Mouse (Mus musculus) E14TG2a.4 (cell line): Measurements from ENCODE around the gene Ssr3.

Experiments used
- H3K27me3 ChIP-seq: 2 replicates; pipeline ENCODE4 v1.6.1; 2014; ENCODE audit warnings: low read length, control low read depth; ENCODE audit not compliant: insufficient read depth
- H3K36me3 ChIP-seq: 2 replicates; pipeline ENCODE4 v1.6.1; 2014; ENCODE audit warnings: low read length, control low read depth; ENCODE audit not compliant: insufficient read depth
- H3K4me1 ChIP-seq: replicated peaks from 2 replicates; pipeline ENCODE4 v1.6.1; 2014; ENCODE audit warnings: low read depth, low read length, control low read depth
- H3K4me3 ChIP-seq: replicated peaks from 2 replicates; pipeline ENCODE4 v1.5.1; 2014; ENCODE audit warnings: mild to moderate bottlenecking, low read length
- H3K9me3 ChIP-seq: 2 replicates; pipeline ENCODE4 v1.6.1; 2014; ENCODE audit warnings: low read length, control low read depth
- CTCF ChIP-seq: conservative IDR thresholded peaks from 2 replicates; pipeline ENCODE4 v1.5.1; 2014; ENCODE audit warnings: low read length
- NANOG ChIP-seq: IDR thresholded peaks from 2 replicates; pipeline ENCODE4 v1.6.1; 2014; ENCODE audit warnings: borderline replicate concordance, low read length, mixed read lengths
- POU5F1 ChIP-seq: IDR thresholded peaks from 2 replicates; pipeline ENCODE4 v1.6.1; 2014; ENCODE audit warnings: low read length, borderline replicate concordance

Ssr3 gene

DNA sequence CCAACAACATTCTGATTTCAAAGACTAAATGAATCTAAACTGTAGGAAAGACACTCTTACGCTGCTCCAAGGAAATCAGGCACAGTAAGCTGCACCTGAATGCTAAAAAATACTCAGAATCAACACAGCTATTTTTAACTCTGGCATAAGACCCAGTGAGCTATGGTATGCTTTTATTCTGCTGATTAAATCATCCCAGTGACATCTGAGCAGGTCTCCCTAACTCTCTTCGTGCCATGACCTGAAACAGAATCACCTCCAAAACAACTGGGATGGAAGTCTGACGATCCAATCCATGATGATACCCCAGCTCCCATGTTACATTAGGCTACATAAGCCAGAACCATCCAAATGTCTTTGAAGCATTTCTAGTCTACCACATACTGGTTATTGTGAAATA is 8.0 kb downstream of the Ssr3 start:
- no peak for TF ChIP-seq POU5F1
- no peak for TF ChIP-seq NANOG
- no peak for TF ChIP-seq CTCF
- Histone ChIP-seq H3K4me3 (no peak overlapping the region), H3K36me3 (peaks cover 97% of the 10 kb centered on the region), H3K27me3 (no peaks in the 10 kb centered on the region), H3K4me1 (no peaks in the 10 kb centered on the region; the same call in 1 of the 2 replicates), H3K9me3 (no peaks in the 10 kb centered on the region)

DNA sequence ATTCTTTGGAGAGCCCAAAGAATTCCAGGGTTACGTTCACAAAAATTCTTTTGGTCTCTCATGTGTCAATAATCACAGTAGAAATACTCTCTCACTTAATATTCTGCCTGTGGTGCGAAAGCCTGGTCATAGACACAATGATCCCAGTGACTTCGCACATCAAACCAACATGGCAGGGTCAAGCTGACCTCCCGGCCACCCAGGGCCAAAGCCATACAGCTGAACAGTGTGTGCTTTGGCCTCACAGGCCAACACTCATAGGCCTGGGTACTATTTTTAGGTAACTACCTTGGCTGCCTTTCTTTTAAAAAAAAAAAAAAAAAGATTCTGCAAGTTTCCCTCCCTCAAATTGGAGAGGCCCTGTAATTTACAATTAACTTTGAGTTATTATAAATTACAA is 11.3 kb downstream of the Ssr3 start:
- no peaks in the 10 kb centered on the region for H3K27me3 ChIP-seq
- no peaks in the 10 kb centered on the region for H3K9me3 ChIP-seq
- TF ChIP-seq CTCF (no peak), POU5F1 (no peak), NANOG (no peak)
- no peaks in the 10 kb centered on the region; the same call in 1 of the 2 replicates for H3K4me1 ChIP-seq
- H3K36me3 ChIP-seq: peaks cover 86% of the 10 kb centered on the region
- no peak overlapping the region for H3K4me3 ChIP-seq

DNA sequence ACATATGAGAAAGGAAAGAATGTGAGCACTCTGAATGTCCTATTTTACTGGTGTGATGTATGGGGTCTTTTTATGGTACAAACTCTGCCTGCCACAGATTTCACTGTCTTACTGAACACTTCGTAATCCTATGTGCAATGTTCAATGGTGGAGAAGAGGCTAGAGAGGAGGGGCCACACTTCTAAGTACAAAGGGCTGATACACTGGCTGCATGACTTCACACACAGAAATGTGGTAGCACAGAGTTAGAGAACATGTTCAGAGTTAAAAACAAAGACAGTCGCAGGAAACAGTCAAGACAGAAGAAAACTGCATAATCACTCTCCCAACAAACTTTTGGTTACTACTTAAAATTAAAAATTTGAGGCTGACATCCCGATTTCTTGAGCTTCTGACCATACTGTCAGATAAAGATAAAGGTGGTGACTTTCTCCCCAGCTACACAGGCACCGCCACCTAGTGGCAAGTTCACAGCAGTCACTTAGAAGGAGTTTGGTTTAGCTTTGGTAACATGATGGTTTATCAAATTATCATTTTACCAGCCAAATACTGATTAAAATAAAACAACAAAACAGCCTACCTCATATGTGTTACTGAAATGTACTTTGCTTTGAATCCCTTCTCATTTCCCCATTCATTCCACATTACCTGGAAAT is 12.4 kb downstream of the Ssr3 start:
- no peak overlapping the region for H3K4me3 ChIP-seq
- H3K9me3 ChIP-seq: no peaks in the 10 kb centered on the region
- peaks cover 6% of the 10 kb centered on the region for H3K4me1 ChIP-seq
- no peak for TF ChIP-seq POU5F1
- peak; percentile 80 for TF ChIP-seq CTCF
- H3K27me3 ChIP-seq: no peaks in the 10 kb centered on the region
- peaks cover 84% of the 10 kb centered on the region for H3K36me3 ChIP-seq

DNA sequence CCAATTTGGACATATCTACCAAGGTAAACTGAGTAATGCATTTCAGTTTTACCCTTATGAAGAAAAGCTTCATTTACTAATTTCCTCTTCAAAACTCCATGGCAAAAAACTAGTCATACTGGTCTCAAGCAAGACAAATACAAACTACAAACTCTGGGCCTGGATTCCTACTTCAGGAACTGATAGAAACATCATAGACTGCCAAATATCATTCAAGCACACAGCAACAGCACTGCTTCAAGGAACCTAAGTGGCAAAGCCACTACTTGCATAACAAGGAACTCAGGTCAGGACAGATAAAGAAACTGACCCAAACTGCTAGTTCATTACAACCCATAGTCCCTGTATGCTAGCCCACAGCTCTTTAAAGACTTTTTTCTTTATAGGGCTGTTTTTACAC is 13.7 kb downstream of the Ssr3 start:
- H3K4me3 ChIP-seq: no peak overlapping the region
- TF ChIP-seq CTCF (no peak), POU5F1 (no peak)
- H3K9me3 ChIP-seq: no peaks in the 10 kb centered on the region
- H3K27me3 ChIP-seq: no peaks in the 10 kb centered on the region
- peaks cover 76% of the 10 kb centered on the region for H3K36me3 ChIP-seq
- peaks cover 18% of the 10 kb centered on the region for H3K4me1 ChIP-seq

DNA sequence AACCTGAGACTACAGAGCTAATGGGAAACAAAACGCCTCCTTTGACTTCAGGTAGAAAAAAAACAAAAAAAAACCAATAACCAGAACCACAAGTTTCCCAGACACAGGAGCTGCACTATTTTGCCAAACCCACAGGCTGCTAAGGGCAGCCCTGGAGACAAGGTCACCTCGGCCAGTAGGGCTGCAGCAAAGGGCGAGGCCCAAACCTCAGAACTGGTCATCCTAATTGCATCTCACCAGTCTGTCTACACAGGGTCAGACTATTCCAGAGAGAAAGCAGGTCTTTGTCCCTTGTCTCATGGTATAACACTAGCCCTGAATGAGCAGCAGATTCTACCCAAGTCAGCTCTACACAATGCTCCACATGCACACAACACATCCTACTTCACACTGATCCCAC is 17.7 kb downstream of the Ssr3 start:
- Histone ChIP-seq H3K27me3 (no peaks in the 10 kb centered on the region), H3K36me3 (peaks cover 76% of the 10 kb centered on the region)
- TF ChIP-seq POU5F1 (no peak), CTCF (no peak), NANOG (no peak)

DNA sequence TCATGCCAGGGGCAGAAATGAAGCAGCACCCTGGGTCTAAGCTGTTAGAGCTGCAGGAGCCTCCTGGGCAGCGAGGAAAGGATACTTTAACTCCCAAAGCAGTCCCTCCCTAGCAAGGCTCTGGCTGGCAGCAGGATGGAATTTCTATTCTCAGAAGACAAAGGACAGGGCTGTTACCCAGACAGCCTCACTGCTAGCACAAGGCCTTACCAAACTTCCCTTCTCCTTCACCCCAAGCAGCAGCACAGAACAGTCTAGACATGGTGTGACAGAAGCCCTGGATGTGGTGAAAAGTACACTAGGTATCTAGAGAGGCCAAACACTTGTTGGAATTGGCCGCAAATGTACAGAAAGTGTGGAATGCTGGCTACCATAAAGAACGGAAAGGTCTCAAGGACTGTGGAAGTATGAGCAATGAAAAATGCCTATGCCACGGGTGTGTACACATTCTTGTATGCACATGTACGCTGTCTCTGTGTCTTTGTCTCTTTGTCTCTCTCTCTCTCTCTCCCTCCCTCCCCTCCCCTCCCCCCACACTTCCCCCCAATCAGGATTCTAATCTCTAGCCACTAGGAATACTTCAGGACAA is 18.7 kb downstream of the Ssr3 start:
- H3K4me1 ChIP-seq: peaks cover 25% of the 10 kb centered on the region
- TF ChIP-seq POU5F1: no peak
- no peak for TF ChIP-seq NANOG
- no peak for TF ChIP-seq CTCF
- H3K36me3 ChIP-seq: peaks cover 77% of the 10 kb centered on the region
- no peak overlapping the region for H3K4me3 ChIP-seq
- no peaks in the 10 kb centered on the region for H3K27me3 ChIP-seq
- peaks cover 4% of the 10 kb centered on the region; the same call in 1 of the 2 replicates for H3K9me3 ChIP-seq

More for the DNA sequence above, 17.7 kb downstream of the Ssr3 start:
- Histone ChIP-seq H3K4me1 (peaks cover 25% of the 10 kb centered on the region), H3K9me3 (peaks cover 4% of the 10 kb centered on the region; the same call in 1 of the 2 replicates), H3K4me3 (no peak overlapping the region)

DNA sequence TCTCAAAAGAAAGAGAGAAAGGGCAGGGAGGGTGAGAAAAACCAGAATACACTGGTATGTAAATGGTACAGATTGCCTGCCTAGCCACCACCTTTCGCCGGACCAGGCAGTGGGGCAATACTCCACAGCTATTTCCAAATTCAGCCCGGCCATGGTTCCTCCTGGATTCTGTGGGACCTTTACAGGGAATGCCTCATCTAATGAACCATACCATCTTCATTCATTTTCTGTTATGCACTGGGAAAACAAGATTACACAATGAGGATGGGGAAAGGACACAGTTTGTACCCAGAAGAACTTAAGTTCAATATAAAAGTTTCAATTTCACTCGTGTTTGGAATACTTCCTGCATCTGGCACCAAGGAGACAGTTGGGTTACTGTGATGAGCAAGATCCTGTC is 19.9 kb downstream of the Ssr3 start:
- Histone ChIP-seq H3K36me3 (peaks cover 82% of the 10 kb centered on the region), H3K9me3 (peaks cover 4% of the 10 kb centered on the region; the same call in 1 of the 2 replicates), H3K4me1 (peaks cover 25% of the 10 kb centered on the region), H3K4me3 (no peak overlapping the region), H3K27me3 (no peaks in the 10 kb centered on the region)
- TF ChIP-seq CTCF: no peak
- no peak for TF ChIP-seq POU5F1
- no peak for TF ChIP-seq NANOG

DNA sequence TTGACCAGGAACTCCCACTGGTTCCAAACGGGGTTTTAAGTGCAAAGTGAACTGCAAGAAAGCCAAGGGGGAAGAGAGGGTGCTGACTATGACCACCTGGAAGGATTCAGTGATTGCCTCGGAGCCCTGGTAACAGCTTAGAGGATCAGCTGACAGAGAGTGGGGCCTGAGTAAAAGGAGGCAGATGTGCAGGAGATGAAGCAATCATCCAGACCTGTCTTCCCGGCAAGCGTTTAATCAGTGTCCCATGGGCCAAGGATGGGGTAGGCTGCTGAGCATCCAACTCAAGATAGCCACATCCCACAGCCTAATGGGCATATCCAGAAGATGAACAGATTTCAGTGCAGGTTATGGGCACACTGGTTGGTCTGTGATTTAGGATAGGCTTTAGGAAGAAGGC is 24.5 kb downstream of the Ssr3 start:
- Histone ChIP-seq H3K36me3 (peaks cover 68% of the 10 kb centered on the region), H3K9me3 (peaks cover 4% of the 10 kb centered on the region; the same call in 1 of the 2 replicates), H3K27me3 (no peaks in the 10 kb centered on the region), H3K4me1 (no peaks in the 10 kb centered on the region), H3K4me3 (no peak overlapping the region)
- no peak for TF ChIP-seq CTCF
- no peak for TF ChIP-seq NANOG
- TF ChIP-seq POU5F1: no peak
